Mouse (Mus musculus) fat pad, adult 2 months (tissue): ENCODE data around the gene Gm13889.

Experiments used
- DNase-seq: peaks from one replicate; pipeline ENCODE4 v3.0.0-alpha.2; 2011; ENCODE audit warnings: low read depth, low spot score; ENCODE audit errors: extremely low read depth

Gm13889 gene

GRCm38 (mm10) chr2:93959346-93959745 is 2.3 kb upstream of the Gm13889 start:
- DNase-seq = no peak

DNA sequence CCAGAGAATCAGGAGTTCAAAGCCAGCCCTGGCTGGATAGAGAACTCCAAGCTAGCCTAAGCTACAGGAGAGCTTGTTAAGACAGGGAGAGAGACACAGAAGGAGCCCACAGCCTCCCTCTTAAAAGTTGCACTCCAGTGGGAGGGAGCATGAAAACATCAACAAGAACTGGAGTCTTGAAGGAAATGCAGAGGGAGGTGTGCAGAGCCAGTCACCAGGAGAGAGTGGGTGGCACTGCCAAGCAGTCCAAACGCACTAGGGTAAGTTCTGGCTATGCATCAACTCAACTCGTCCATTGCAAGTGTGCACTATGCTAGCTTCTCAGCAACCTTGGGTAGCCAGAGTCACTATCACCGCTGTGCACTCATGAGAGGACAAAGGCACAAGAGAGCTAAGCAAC is 1.2 kb upstream of the Gm13889 start:
- no peak for DNase-seq

DNA sequence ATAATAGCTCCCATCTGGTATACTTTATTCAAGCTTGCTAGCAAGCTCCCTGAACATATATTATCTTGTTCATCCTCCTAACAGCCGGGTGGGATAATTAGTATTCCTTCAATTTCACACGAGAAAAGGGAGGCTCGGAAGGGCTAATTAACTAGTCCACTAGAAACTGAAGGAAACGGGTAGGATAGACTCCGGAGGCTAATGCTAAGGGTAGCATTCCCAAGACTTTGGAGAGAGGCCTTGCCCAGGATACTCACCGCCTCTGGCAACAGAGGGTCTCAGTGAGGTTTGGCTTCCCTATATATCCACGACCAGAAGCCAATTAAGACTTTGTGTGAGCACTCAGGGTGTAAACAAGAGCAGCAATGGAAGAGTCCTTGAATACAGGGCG is 779 bp upstream of the Gm13889 start:
- no peak for DNase-seq

DNA sequence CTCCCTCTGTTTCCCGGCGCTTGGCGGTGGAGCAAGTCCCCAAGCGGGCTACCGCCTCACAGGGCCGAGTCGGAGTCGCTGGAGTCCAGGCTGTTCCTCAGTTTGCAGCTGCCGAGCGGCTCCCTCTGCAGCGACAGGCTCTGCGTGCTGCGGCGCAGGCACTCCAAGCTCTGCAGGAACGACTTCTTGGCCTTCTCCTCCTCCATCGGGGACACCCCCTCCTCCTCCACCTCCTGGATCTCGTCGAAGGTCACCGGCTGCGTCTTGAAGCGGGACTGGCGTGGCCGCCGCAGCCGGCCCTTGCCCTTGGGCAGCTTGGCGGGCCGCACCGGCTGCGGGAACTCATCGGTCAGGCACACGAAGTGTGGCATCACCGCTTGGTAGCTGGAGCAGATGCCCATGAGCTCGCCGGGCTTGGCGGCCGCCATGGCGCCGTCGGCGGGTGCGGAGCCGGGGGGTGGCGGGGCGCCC is 635 bp downstream of the Gm13889 start:
- DNase-seq = no peak

- no peak for DNase-seq
Measured at GRCm38 (mm10) chr2:93955886-93956285, 1.1 kb downstream of the Gm13889 start.

- no peak for DNase-seq
Measured at GRCm38 (mm10) chr2:93954781-93955578, 2.0 kb downstream of the Gm13889 start.

DNA sequence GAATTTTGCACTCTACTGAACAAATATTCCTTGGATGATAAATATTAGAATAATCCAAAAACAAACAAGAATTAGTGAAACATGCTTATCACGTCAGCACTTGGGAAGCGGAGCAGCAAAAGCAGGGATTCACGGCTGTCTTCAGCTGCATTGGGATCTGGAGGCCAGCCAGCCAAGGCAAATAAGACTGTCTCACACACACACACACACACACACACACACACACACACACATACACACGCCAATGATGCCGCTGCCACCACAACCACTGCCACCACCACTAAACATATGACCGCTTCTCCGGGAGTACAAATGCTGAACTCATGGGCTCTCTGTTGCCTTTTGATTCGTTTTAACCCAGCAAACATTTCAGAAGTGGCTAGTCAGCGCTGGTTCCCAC is 3.3 kb downstream of the Gm13889 start:
- no peak for DNase-seq

GRCm38 (mm10) chr2:93946976-93947375 is 10.0 kb downstream of the Gm13889 start:
- no peak for DNase-seq

DNA sequence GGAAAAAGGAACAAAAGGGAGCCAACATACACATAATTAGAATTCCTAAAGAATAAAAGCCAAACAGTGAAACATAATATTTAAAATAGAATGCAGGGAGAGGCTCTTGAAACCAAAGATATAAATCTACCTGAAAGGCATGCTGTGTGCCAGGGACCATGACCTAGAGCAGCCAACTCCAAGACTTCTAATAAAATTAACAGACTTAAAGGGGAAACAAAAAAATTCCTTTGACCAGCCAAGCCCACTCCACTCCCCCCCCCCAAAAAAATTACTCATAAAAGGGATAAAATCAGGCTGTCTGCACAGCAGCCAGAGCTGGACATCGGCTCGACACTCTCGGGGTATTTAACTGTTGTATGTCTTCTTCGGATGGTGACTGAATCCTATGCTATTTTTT is 12.1 kb downstream of the Gm13889 start:
- no peak for DNase-seq

- DNase-seq = no peak
Measured at GRCm38 (mm10) chr2:93944099-93944498, 12.9 kb downstream of the Gm13889 start.

DNA sequence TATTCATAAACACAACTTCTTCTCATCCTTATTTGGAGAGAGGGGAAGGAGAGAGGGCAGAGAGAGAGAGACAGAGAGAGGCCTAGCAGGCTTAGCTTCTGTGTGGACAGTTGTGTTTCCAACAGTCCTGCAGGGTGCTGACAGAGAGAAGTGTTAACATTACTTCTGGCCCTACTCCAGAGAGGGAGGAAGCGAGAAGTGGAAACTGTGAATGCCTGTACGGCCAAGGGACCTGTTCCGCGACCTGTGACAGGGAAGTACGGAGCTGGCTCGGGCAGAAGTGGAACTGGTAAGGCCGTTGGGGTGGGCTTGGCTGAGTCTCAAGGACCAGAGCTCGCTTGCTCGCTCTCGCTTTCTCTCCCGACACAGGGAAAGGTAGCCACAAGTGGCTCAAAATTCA is 15.3 kb downstream of the Gm13889 start:
- no peak for DNase-seq

DNA sequence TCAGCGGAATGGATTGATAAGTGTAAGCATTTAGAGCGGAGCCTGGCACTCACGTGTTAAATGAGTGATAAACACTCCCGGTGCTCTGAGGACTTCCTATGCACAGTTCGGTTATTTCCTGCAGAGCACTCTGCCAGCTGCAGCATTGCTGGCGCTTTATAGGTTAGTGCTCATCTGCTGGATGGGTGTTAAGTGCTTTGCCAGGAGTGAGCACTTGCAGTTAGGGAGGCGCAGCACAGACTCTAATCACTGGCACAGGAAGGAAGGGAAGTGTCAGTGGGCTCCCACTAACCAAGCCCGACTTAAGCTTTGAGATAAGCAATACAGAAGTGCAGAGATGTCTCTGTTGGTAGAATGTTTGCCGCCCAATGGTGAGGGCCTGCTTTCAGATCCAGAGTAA is 18.5 kb downstream of the Gm13889 start:
- no peak for DNase-seq

DNA sequence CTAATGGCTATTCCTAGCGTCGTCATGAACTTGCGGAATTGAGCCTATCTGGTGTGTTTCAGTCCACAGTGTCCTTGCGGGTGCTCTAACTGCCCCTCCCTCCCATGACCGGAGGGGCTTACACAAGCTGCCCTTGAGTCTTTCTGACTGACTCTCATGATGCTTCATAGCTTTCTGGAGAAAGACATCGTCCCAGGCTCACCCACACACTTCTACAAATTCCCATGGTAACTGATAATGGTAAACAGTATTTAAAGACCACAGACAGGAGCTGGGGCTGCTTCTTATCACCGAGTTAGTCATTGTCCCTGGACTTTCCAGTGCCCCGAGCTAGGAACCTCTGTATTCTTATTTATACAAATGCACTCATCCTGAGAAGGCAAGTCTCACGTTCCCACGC is 28.1 kb downstream of the Gm13889 start:
- no peak for DNase-seq

DNA sequence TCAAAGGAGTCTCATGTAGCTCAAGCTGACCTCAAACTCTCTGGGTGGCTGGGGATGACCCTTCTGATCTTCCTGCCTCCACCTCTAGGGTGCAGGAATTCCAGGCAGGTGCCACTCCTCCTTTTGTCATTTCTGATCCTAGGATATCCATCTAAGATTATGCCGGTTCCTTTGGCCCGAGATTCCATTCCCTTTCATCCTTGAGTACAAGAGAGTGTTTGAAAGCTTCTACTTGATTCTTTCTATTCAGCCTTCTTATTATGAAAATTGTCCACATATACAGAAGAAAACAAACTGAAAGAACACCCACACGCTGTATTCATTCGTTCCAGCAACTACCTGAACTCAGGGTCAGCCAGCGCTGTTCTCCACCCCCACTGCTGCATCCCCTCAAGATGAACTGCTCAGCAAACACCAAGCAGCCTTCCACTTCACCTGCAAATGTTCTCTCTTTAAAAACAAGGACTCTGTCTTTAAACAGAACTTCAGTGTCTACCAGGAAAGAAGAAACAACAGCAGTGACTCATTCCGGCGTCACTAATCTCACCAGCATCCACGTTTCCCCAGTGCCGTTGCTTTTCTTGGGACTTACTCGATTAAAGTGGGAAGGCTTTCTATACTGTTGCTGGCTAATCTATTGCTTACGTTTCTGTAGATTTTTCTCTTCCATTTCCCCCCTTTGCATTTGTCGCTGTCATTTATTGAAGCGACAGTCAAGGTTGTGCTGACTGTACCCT is 29.1 kb downstream of the Gm13889 start:
- DNase-seq = no peak

DNA sequence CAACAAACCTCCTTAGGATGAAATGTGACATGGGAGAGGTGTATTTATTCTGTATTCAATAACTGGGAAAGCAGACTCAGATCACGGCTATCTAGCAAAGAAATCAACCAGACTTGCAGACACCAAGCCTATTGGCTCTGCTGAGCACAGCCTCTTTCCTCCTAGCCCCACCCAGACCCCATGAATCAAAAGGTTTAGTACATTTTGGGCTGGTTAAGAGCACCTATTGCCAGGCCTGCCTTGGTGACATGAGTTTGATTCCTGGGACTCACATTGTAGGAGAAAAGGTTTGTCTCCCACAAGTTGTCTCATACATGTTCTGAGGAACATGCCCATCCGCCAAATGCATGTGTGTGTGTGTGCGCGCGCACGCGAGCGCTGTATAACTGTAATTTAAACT is 30.9 kb downstream of the Gm13889 start:
- DNase-seq = no peak

DNA sequence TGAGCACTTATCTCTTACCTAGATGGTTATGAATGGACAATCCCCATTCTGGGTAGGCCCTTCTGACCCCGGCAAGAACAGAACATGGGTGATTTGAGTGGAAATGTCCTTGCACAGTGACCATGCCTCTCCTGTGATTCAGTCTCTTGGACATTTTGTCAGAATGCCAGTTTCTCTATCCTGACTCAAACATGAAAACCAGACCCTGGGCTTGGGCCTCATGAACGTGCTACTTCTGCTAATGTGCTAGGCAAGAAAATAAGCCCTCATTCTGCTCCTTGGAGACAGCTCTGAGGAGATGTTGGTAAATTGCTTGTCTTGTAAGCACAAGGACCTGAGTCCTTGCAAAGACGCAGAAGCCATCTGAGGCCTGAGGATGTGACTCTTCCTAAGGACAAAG is 37.9 kb downstream of the Gm13889 start:
- no peak for DNase-seq

GRCm38 (mm10) chr2:93913552-93913951 is 43.4 kb downstream of the Gm13889 start:
- DNase-seq = no peak

GRCm38 (mm10) chr2:93911942-93912341 is 45.1 kb downstream of the Gm13889 start:
- no peak for DNase-seq

DNA sequence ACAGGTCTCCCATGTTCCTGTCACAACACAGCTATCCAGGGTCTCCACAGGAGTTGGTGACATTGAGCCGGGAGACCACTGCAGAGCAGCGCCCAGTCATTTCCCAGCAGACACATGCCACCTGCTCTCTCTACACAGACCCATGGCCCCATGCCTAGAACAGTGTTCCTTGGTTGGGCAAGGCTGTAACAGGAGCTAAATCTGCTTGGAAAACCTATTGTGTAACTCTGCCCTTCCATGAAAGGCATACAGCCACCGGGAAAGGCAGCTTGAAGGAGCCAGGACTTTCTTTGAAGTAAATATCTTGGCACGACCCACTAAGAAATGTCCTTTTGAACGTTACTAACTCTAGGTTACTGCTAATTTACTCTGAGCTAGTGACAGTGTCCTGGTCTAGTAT is 47.3 kb downstream of the Gm13889 start:
- peak; percentile 50 for DNase-seq

GRCm38 (mm10) chr2:93907519-93908294 is 49.3 kb downstream of the Gm13889 start:
- DNase-seq = no peak

GRCm38 (mm10) chr2:93906316-93906715 is 50.7 kb downstream of the Gm13889 start:
- DNase-seq = no peak
